Mouse (Mus musculus) forebrain, embryonic 14.5 days (tissue): ENCODE data around the gene Ranbp3. TPM values are rescaled to one million over a fixed set of nuclear protein-coding genes. Genes with fewer than 3 reads are reported as not detected.
A peak's percentile ranks its signal among the peaks of the same experiment; 100 is the strongest.

Experiments
- ATAC-seq: fragments of 200-750 bp; cut with Nextera tagmentation; 2 replicates; pipeline ENCODE4 v1.8.0; 2017; ENCODE audit warnings: mild to moderate bottlenecking, moderate library complexity
- DNase-seq: peaks from one replicate; pipeline ENCODE4 v3.0.0-alpha.2; 2015; ENCODE audit warnings: low spot score
- H3K27ac ChIP-seq: fragments of 300-500 bp; sonication (generic); 2 replicates; pipeline ENCODE4 v1.5.1; 2014; ENCODE audit warnings: low read depth, mild to moderate bottlenecking, control low read depth, low read length, moderate library complexity
- H3K27me3 ChIP-seq: fragments of 300-500 bp; sonication (generic); replicated peaks from 2 replicates; pipeline ENCODE4 v1.6.1; 2014; ENCODE audit warnings: low read length, control low read depth, mixed read lengths; ENCODE audit not compliant: control insufficient read depth, insufficient read depth
- H3K36me3 ChIP-seq: fragments of 300-500 bp; sonication (generic); 2 replicates; pipeline ENCODE4 v1.6.1; 2014; ENCODE audit warnings: low read length, control low read depth; ENCODE audit not compliant: control insufficient read depth, insufficient read depth
- H3K4me1 ChIP-seq: fragments of 300-500 bp; sonication (generic); 2 replicates; pipeline ENCODE4 v1.6.1; 2014; ENCODE audit warnings: antibody characterized with exemption, low read length, control low read depth; ENCODE audit not compliant: control insufficient read depth, insufficient read depth
- H3K4me2 ChIP-seq: fragments of 300-500 bp; sonication (generic); 2 replicates; pipeline ENCODE4 v1.6.1; 2014; ENCODE audit warnings: mild to moderate bottlenecking, control low read depth, low read length
- H3K4me3 ChIP-seq: fragments of 300-500 bp; sonication (generic); 2 replicates; pipeline ENCODE4 v1.5.1; 2014; ENCODE audit warnings: low read depth, low read length, control low read depth
- H3K9ac ChIP-seq: fragments of 300-500 bp; sonication (generic); 2 replicates; pipeline ENCODE4 v1.6.1; 2014; ENCODE audit warnings: mild to moderate bottlenecking, low read length, control low read depth, moderate library complexity
- H3K9me3 ChIP-seq: fragments of 300-500 bp; sonication (generic); replicated peaks from 2 replicates; pipeline ENCODE4 v1.6.1; 2016; ENCODE audit warnings: low read length, control low read depth, mixed read lengths; ENCODE audit not compliant: control insufficient read depth
- WGBS: fragments of 180-500 bp; shearing (Covaris S2); extraction: QIAGEN DNeasy Blood & Tissue Kit; methylation state at CpG from one replicate; pipeline ENCODE4 v1.1.7; 2014; 5-methylcytosine and 5-hydroxymethylcytosine counted together
- polyA plus RNA-seq: library from polyadenylated mRNA; unstranded; fragments of >200 nt; fragmentation: Nextera tagmentation; extraction: Ambion mirVana; gene quantifications from 2 replicates; pipeline ENCODE4 v1.2.1, GENCODE M21; 2014

The Ranbp3 gene
- polyA plus RNA-seq, 1 experiment from 2014 or later: 116 TPM

DNA sequence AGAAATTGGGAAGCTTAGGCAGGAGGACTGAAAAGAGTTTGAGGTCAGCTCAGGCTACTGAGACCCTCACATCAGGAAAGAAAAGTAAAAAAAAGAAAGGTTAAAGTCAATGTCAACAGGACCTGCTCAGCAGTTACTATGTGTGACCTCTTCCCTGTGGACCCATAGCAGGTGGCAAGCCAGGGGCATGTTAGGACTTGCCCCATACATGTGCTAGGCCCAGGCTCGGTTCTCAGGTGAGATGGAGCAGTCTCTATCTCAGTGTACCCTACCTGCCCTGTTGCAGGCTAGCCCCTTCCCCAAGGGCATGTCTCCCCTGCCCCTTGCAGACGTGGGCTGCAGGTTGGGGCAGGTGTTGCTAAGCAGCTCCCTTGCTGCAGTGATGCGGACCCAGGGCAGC is 36.6 kb downstream of the Ranbp3 start:
- no peak for ATAC-seq
- WGBS: 81% methylated on average over 3 of the region's 3 CpGs

DNA sequence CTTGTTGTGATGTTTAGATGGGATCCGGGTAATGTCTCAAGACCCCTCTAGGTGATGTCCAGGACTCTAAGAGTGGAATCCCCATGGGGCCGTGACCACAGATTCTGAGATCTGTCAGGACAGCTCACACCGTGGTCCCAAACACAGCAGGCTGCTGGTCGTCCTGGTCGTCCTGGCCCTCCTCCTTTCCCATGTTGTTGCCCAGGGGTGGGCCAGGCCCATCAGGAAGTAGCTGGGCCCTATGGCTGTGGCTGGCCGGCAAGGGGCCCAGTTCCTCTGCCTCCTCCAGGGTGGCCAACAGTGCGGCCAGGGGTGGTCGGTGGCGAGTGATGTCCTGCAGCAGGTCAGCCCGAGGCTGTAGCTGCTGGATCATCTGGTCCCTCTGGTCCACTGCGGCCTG is 42.3 kb downstream of the Ranbp3 start:
- Histone ChIP-seq H3K27ac (no peak overlapping the region), H3K36me3 (peaks cover 26% of the 10 kb centered on the region), H3K4me2 (no peak overlapping the region), H3K4me1 (peaks cover 11% of the 10 kb centered on the region), H3K9me3 (no peaks in the 10 kb centered on the region), H3K4me3 (0 out of 2 replicates have a peak overlapping the region, but pooled peaks have one; percentile 81), H3K27me3 (no peaks in the 10 kb centered on the region), H3K9ac (peak overlapping the region; percentile 74; the same call in 1 of the 2 replicates)
- DNase-seq (no peak), ATAC-seq (no peak)
- WGBS: 69% methylated on average over 11 of the region's 11 CpGs

More for the DNA sequence above, 36.6 kb downstream of the Ranbp3 start:
- Histone ChIP-seq H3K27ac (no peak overlapping the region), H3K4me1 (no peaks in the 10 kb centered on the region), H3K4me2 (no peak overlapping the region), H3K36me3 (peaks cover 82% of the 10 kb centered on the region), H3K9ac (no peak overlapping the region), H3K9me3 (no peaks in the 10 kb centered on the region), H3K4me3 (no peak overlapping the region), H3K27me3 (no peaks in the 10 kb centered on the region)
- DNase-seq: no peak

GRCm38 (mm10) chr17:56715914-56716654 is 43.0 kb downstream of the Ranbp3 start:
- Histone ChIP-seq H3K27ac (peak overlapping the region; percentile 84), H3K27me3 (no peaks in the 10 kb centered on the region), H3K4me3 (peak overlapping the region; percentile 81), H3K4me2 (peak overlapping the region; percentile 83), H3K4me1 (peaks cover 11% of the 10 kb centered on the region), H3K9me3 (no peaks in the 10 kb centered on the region), H3K36me3 (peaks cover 20% of the 10 kb centered on the region), H3K9ac (peak overlapping the region; percentile 74)
- no peak for ATAC-seq
- no peak for DNase-seq
- WGBS: 26% methylated on average over 22 of the region's 22 CpGs

GRCm38 (mm10) chr17:56716655-56717362 is 43.7 kb downstream of the Ranbp3 start:
- Histone ChIP-seq H3K9me3 (no peaks in the 10 kb centered on the region), H3K27me3 (no peaks in the 10 kb centered on the region), H3K4me2 (peak overlapping the region; percentile 83), H3K36me3 (peaks cover 20% of the 10 kb centered on the region), H3K27ac (peak overlapping the region; percentile 84), H3K4me1 (peaks cover 11% of the 10 kb centered on the region), H3K9ac (peak overlapping the region; percentile 95), H3K4me3 (peak overlapping the region; percentile 81)
- under 1% methylated on average over 54 of the region's 55 CpGs for WGBS
- DNase-seq: peak; percentile 99
- peak; percentile 93 for ATAC-seq

- peaks cover 20% of the 10 kb centered on the region for H3K36me3 ChIP-seq
- H3K27ac ChIP-seq: peak within 1 kb of the TSS; percentile 84
- H3K4me3 ChIP-seq: peak within 1 kb of the TSS; percentile 81
- DNase-seq (peak; percentile 99), ATAC-seq (peak; percentile 79)
- under 1% methylated on average over 59 of the region's 59 CpGs for WGBS
- peak within 1 kb of the TSS; percentile 95 for H3K9ac ChIP-seq
- no peaks in the 10 kb centered on the region for H3K27me3 ChIP-seq
- H3K4me2 ChIP-seq: peak within 1 kb of the TSS; percentile 83
- no peaks in the 10 kb centered on the region for H3K9me3 ChIP-seq
- peaks cover 11% of the 10 kb centered on the region for H3K4me1 ChIP-seq
Observed at GRCm38 (mm10) chr17:56717363-56718058, 44.4 kb downstream of the Ranbp3 start, which contains the start of the genes Ndufa11 and Vmac. TSS of gene Ndufa11 (plus strand) at chr17:56717767. TSS of gene Vmac (minus strand) at chr17:56718022.

DNA sequence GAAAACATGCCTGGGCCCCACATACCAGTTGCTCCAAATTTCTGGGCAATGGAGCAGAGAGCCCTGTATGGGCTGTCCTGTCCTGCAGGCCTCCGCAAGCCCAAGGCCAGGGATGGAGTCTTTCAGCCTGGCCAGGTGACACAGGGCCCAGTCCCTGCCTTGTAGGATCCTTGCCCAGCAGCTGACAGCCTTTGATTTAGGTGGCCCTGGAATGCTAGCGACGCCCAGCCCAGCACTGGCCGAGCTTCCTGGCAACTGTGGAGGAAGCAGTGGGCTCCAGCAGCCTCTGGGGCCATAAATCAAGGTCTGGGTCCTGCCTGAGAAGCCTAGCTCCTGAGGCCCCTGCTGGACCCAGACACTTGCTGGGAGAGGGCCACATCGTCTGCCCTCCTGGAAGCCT is 49.3 kb downstream of the Ranbp3 start:
- 85% methylated on average over 5 of the region's 5 CpGs for WGBS
- Histone ChIP-seq H3K36me3 (peaks cover 34% of the 10 kb centered on the region), H3K9ac (no peak overlapping the region), H3K9me3 (no peaks in the 10 kb centered on the region), H3K4me1 (peaks cover 11% of the 10 kb centered on the region), H3K27ac (no peak overlapping the region), H3K27me3 (no peaks in the 10 kb centered on the region), H3K4me2 (no peak overlapping the region), H3K4me3 (no peak overlapping the region)
- DNase-seq: no peak
- ATAC-seq: no peak

DNA sequence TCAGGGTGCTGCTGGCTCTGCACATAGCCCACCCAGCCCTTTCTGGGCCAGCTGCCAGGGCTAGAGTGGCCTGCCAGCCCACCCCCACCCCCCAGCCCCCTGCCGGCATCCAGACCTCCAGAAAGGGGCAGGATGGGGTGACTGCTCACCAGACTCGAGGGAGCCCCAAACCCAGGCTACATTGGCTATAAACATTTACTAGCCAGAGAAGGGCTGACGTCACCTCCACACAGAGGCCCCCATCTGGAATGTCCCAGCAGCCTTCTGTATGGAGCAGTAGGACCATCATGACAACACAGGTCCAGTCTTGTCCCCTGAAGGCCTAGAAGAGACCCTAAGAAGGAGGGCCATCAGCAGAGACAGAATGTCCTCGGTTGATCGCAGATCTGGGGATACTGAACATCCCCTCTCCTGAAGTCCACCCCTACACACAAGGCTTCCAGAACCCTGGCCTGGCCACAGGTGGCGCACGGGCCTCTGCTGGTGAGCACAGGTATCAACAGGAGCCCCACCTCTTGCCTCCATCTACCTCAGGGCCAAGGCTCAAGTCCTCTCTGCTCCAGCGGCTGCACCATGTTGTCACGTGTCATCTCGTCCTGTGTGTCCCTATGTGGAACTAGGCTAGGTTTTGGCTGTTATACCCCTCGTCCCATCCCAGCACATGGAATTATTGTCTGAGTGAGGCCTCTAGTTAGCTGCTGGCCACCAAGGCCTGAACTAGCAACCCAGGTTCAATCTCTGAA is 50.5 kb downstream of the Ranbp3 start:
- H3K27me3 ChIP-seq: no peaks in the 10 kb centered on the region
- H3K27ac ChIP-seq: no peak overlapping the region
- no peak overlapping the region for H3K4me3 ChIP-seq
- H3K9me3 ChIP-seq: no peaks in the 10 kb centered on the region
- 86% methylated on average over 11 of the region's 11 CpGs for WGBS
- peaks cover 34% of the 10 kb centered on the region for H3K36me3 ChIP-seq
- peaks cover 6% of the 10 kb centered on the region for H3K4me1 ChIP-seq
- ATAC-seq (no peak), DNase-seq (no peak)
- no peak overlapping the region for H3K4me2 ChIP-seq
- H3K9ac ChIP-seq: no peak overlapping the region

- WGBS: 11% methylated on average over 7 of the region's 7 CpGs
Observed at GRCm38 (mm10) chr17:56727029-56727649, 54.0 kb downstream of the Ranbp3 start.

More at GRCm38 (mm10) chr17:56727029-56727649, 54.0 kb downstream of the Ranbp3 start:
- H3K4me2 ChIP-seq: no peak overlapping the region
- H3K4me3 ChIP-seq: no peak overlapping the region
- peaks cover 22% of the 10 kb centered on the region for H3K36me3 ChIP-seq
- ATAC-seq: no peak
- H3K9me3 ChIP-seq: no peaks in the 10 kb centered on the region
- no peaks in the 10 kb centered on the region for H3K4me1 ChIP-seq
- no peak for DNase-seq
- no peak overlapping the region for H3K27ac ChIP-seq
- H3K27me3 ChIP-seq: no peaks in the 10 kb centered on the region
- no peak overlapping the region for H3K9ac ChIP-seq
